Mouse (Mus musculus) hindbrain, embryonic 10.5 days (tissue): ENCODE data around the gene Dnal4. TPM values are rescaled to one million over a fixed set of nuclear protein-coding genes. Genes with fewer than 3 reads are reported as not detected.
"Not testable (repeated sequence)": the region's sequence is repeated elsewhere in the genome, so short reads cannot be mapped to it uniquely, and the experiment has no call there.

Experiments
- DNase-seq: peaks from one replicate; pipeline ENCODE4 v3.0.0-alpha.2; 2017; ENCODE audit warnings: low spot score
- H3K27ac ChIP-seq: fragments of 300-500 bp; sonication (generic); 2 replicates; pipeline ENCODE4 v1.5.1; 2016; ENCODE audit warnings: mild to moderate bottlenecking, moderate library complexity
- H3K27me3 ChIP-seq: fragments of 300-500 bp; sonication (generic); 2 replicates; pipeline ENCODE4 v1.6.1; 2016; ENCODE audit warnings: mild to moderate bottlenecking; ENCODE audit not compliant: poor library complexity, insufficient read depth, severe bottlenecking
- H3K36me3 ChIP-seq: fragments of 300-500 bp; sonication (generic); 2 replicates; pipeline ENCODE4 v1.6.1; 2016; ENCODE audit warnings: mild to moderate bottlenecking, moderate library complexity
- H3K4me1 ChIP-seq: fragments of 300-500 bp; sonication (generic); replicated peaks from 2 replicates; pipeline ENCODE4 v1.6.1; 2016; ENCODE audit warnings: mild to moderate bottlenecking
- H3K4me3 ChIP-seq: fragments of 300-500 bp; sonication (generic); 2 replicates; pipeline ENCODE4 v1.5.1; 2016; ENCODE audit warnings: mild to moderate bottlenecking, moderate library complexity
- H3K9me3 ChIP-seq: fragments of 300-500 bp; sonication (generic); 2 replicates; pipeline ENCODE4 v1.6.1; 2016; ENCODE audit warnings: mild to moderate bottlenecking, moderate library complexity
- WGBS: fragments of 180-500 bp; shearing (Covaris S2); methylation state at CpG from one replicate; pipeline ENCODE4 v1.1.7; 2016; 5-methylcytosine and 5-hydroxymethylcytosine counted together
- polyA plus RNA-seq: library from polyadenylated mRNA; unstranded; fragments of >200 nt; fragmentation: Nextera tagmentation; extraction: Ambion mirVana; gene quantifications from 2 replicates; pipeline ENCODE4 v1.2.1, GENCODE M21; 2016

Gene Dnal4
- polyA plus RNA-seq: 68.0 and 83.0 TPM in 2 replicates

DNA sequence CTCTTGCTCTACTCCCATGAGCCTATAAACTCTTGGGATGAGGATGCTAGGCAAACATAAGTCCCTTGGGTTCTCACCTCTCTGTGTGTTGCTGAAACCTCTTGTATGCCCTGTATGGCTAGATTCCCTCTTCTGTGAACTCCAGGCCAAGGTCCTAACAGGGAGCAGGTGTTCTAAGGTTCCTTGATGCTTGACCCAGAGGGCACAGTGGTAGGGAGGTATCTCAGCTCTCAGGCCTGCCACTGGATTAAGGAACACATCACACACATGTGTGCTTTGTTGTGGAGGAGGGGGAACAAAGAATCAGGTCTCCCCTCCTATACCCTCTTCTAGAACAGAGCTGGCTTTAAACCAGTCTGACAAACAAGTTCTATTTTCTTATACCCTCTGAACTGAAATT lies at the start of gene Dnal4:
Dnal4 (minus strand) TSS at position 101 of the 400 bp plus-strand sequence.
- Histone ChIP-seq H3K4me3 (no peak within 1 kb of the TSS), H3K36me3 (no peaks in the 10 kb centered on the region), H3K27me3 (no peaks in the 10 kb centered on the region), H3K27ac (no peak within 1 kb of the TSS), H3K9me3 (peaks cover 3% of the 10 kb centered on the region; the same call in 1 of the 2 replicates), H3K4me1 (peaks cover 26% of the 10 kb centered on the region)
- DNase-seq: no peak

DNA sequence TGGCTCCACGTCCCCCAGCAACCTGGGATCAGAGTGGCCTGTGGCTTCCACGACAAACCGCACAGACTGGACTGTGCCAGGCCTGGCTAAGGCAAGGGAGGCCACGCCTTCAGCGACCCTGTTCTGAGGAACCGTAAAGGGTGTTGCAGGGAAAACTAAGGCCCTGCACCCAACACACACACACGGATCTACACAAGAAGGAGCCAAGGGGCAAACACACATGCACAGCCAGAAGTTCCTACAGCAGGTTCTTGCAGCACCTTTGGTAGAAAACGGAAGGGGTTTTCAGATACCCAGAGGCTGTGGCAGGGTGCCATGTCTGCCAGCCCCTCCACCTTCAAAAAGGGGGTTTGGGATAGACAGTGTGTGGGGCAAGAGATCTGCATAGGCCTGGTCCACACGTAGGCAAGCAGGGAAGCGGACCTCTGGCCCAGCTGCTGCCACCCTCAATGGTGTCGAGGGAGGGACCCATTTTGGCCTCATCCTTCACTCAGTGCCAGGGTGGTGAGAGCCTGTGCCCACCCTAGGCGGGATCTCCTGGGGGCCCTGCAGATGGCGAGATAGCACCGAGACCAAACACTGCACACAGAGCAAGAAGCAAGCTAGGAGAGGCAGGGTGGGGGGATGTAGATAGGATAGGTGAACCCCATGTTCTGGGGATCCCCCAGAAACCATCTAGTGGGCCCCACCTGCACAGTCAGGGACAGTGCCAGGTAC lies 49.6 kb upstream of the Dnal4 start:
- no peak for DNase-seq
- Histone ChIP-seq H3K9me3 (no peaks in the 10 kb centered on the region), H3K27me3 (no peaks in the 10 kb centered on the region), H3K27ac (0 out of 2 replicates have a peak overlapping the region, but pooled peaks have one; percentile 4), H3K36me3 (peaks cover 67% of the 10 kb centered on the region), H3K4me3 (no peak overlapping the region), H3K4me1 (peaks cover 71% of the 10 kb centered on the region)
- WGBS: 91% methylated on average over 14 of the region's 14 CpGs

DNA sequence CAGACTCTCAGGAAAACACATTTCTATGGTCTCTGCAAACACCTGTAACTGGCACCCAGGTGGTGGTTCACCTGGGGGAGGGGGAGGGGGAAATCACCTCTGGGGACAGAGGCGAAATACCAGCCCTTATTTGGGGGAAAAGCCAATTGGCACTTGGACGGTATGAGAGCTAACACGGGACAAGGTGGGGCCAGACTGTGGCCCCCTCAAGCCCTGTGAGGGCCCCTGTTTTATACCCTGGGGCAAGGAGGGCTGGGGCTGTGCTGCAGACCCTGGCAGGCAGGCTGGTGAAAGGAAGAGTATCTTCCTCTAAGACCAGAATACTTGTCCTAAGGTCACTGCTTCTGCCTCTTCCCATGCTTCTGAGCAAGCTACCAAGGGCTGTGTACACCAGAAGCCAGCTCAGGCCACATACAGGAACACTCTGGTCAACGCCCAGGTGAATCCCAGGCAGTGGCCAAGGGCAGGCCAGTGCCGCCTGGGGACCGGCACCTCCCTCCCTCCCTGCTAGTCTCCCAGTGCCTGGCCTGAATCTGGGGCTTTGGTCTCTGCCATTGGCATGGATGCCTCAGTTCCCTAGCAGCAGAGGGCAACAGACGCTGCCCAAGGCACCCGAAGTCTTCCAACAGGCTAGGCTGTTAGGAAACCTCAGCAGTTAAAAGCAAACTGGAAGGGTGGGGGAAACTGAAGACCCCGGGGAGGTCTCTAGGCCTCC lies 48.7 kb upstream of the Dnal4 start:
- H3K9me3 ChIP-seq: no peaks in the 10 kb centered on the region
- H3K27ac ChIP-seq: no peak overlapping the region
- H3K27me3 ChIP-seq: no peaks in the 10 kb centered on the region
- H3K36me3 ChIP-seq: peaks cover 61% of the 10 kb centered on the region
- DNase-seq: no peak
- peaks cover 63% of the 10 kb centered on the region for H3K4me1 ChIP-seq
- H3K4me3 ChIP-seq: no peak overlapping the region
- WGBS: 89% methylated on average over 9 of the region's 9 CpGs

DNA sequence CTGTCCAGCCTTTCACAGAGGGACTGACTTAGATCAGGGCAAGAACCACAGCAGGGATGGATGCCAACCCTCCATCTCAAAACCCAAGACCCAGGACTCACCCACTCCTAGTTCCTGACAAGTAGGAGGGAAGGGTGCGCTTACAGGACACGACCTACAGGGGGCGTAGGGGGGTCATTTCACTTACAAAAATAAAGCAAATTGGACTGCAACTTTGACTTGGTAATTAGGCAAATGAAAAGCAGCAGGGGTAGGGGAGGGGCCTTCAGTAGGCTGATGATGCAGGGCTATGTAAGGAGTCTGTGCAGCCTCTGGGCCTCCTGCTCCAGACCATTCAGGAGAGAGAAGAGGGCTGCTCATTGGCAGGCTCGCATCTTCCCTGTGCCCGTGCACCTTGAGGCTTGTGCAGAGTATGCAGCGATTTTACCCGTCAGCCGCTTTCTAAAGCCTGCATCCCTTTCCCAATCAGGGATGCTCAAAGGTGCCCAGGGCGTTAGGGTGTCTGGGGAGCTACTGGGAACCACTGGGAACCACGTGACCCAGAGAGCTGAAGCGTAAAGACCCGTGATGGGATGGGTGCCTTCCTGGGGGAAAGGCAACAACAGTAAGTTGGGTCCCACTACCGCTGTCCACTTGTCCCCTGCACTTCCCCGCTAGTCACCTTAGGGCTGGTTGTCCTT lies 47.6 kb upstream of the Dnal4 start:
- Histone ChIP-seq H3K27ac (no peak overlapping the region), H3K9me3 (no peaks in the 10 kb centered on the region), H3K4me3 (no peak overlapping the region), H3K36me3 (peaks cover 59% of the 10 kb centered on the region), H3K27me3 (no peaks in the 10 kb centered on the region), H3K4me1 (peaks cover 57% of the 10 kb centered on the region)
- 60% methylated on average over 14 of the region's 14 CpGs for WGBS
- DNase-seq: peak; percentile 49

DNA sequence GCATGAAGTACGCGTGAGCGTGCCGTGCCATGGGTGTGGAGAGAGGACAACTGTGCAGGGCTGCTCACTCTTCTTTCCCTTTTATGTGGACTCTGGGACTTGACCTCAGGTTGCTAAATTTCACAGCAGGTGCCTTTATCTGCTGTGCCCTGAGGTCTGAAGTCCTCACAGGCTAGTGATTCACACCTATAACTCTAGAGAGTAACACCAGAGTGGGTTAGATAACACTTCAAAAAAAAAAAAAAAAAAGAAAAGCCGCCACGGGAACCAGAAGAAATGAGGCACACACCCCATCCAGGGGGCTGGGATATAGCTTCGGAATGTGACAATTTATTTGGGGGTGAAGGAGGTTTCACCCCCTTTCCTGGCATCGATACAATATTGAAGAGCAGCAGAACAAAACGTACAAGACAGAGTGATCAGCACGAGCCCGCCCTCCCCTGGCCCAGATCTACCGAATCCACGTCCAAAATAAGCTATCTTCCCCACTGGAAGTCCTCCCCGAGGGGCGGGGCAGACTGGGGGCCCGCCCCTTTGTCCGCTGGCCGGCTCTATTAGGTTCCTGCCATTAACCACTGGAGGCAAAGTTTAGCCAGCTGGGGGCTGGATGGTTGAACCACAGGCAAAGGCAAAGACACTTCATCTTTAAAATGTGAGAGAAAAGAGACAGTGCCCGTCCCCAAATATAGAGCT lies 46.1 kb upstream of the Dnal4 start:
- Histone ChIP-seq H3K36me3 (peaks cover 56% of the 10 kb centered on the region), H3K27me3 (no peaks in the 10 kb centered on the region), H3K4me1 (peaks cover 41% of the 10 kb centered on the region), H3K9me3 (no peaks in the 10 kb centered on the region), H3K4me3 (no peak overlapping the region), H3K27ac (no peak overlapping the region)
- DNase-seq: no peak
- WGBS: 79% methylated on average over 19 of the region's 19 CpGs

DNA sequence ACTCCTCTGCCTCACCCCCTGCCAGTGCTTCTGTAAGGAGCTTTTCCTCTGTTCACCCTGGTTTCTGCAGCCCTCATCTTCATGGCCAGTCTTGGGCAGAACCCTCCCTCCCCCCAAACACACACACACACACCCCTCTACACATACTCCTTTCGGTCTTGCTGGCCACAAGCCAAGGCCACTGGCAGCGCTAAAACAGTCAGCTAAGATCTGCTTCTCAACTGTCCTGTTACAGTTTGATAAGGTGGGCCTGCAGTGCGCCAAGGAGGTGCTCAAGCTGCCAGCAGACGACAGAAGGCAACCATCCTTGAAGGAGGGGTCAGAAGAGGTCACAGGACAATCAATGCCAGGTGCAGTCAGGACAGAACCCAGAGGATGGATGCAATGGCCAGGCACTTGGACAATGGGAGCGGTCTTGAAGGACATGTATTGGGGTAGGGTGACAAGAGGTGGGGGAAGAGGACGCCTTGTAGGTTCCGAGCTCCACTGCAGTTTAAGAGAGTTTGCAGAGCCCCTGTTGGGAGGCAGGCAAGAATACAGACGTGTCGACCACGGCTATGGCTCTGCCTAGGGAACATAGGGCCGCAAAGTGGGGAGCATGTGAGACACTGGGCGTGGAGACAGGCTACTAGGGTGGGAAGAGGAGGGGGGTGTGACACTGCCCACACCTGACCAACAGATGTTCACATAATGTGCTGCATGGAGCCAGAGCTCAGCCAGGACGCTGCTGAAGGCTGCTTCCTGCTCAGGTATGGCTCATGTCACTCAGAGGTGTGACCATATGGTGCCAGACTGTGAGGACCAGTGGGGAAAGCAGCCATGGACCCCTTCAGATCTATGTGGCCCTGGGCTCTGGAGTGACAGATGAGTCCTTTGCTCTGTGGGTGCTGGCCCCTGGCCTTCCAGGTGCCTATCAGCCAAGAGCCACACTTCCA lies 44.9 kb upstream of the Dnal4 start:
- no peak for DNase-seq
- Histone ChIP-seq H3K4me1 (peaks cover 29% of the 10 kb centered on the region), H3K4me3 (no peak overlapping the region), H3K27me3 (no peaks in the 10 kb centered on the region), H3K27ac (no peak overlapping the region), H3K9me3 (no peaks in the 10 kb centered on the region), H3K36me3 (peaks cover 44% of the 10 kb centered on the region)
- 74% methylated on average over 13 of the region's 13 CpGs for WGBS

DNA sequence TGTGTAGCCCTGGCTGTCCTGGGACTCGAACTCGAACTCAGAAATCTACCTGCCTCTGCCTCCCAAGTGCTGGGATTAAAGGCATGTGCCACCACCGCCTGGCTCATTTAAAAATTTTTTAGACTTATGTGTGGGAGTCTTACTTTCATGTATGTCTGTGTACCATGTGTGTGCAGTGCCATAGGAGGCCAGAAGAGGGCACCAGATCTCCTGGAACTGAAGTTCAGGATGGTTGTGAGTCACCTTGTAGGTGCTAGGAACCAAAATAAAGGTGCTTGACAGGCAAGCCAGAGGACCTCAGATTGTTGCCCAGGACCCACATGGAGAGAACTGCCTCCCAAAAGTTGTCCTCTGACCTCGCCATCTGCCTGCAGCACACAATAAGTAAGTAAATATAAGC lies 40.7 kb upstream of the Dnal4 start:
- Histone ChIP-seq H3K27ac (no peak overlapping the region), H3K27me3 (no peaks in the 10 kb centered on the region; the same call in 1 of the 2 replicates), H3K36me3 (peaks cover 8% of the 10 kb centered on the region), H3K4me1 (peaks cover 32% of the 10 kb centered on the region), H3K9me3 (no peaks in the 10 kb centered on the region), H3K4me3 (no peak overlapping the region)
- no peak for DNase-seq
- 86% methylated on average over 4 of the region's 4 CpGs for WGBS

DNA sequence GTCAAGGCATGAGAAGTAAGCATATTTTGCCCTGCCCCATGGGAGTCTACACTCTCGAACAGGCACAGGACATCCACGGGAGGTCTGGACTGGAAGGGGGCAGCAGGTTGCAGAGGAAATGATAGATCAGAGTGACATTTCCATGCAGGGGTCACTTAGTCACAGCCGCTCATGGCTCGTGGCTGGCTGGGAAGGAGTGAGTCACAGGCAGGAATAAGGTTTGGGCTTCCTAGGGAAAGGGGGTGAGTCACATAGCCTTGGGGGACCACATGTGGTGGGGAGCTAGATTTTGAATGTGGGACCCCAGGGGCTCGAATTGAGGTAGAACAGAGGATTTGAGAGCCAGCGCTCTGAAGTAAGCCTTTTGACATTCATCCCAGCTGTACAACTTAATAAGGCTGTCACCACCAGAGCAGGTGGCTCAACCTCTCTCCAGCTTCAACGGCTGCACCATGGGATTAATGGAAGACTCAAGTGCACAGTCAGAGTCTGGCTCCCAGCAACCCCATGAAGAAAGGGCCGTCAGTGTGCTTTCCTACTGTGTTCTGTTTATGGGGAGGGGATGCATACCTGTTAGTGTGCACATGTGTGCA lies 36.1 kb upstream of the Dnal4 start:
- DNase-seq: no peak
- Histone ChIP-seq H3K36me3 (no peaks in the 10 kb centered on the region), H3K4me1 (peaks cover 23% of the 10 kb centered on the region), H3K27ac (no peak overlapping the region), H3K4me3 (no peak overlapping the region), H3K9me3 (no peaks in the 10 kb centered on the region), H3K27me3 (peaks cover 6% of the 10 kb centered on the region; the same call in 1 of the 2 replicates)
- 59% methylated on average over 8 of the region's 8 CpGs for WGBS

DNA sequence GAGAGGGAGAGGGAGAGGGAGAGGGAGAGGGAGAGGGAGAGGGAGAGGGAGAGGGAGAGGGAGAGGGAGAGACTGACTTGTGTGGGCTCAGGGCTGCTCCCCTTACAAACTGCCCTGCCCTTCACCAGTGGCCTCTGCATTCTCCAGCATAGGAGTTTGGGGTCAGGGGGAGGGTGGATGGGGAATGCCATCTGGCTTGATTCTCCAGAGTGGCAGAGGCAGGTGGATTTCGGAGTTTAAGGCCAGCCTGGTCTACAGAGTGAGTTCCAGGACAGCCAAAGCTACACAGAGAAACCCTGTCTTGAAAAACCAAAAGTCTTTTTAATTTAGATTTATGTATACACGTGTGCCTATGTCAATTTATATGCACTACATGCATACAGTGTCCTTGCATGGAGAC lies 35.2 kb upstream of the Dnal4 start:
- 71% methylated on average over 2 of the region's 2 CpGs for WGBS
- H3K36me3 ChIP-seq, H3K9me3 ChIP-seq, DNase-seq, H3K4me3 ChIP-seq, H3K27ac ChIP-seq: not testable (repeated sequence)
- peaks cover 12% of the 10 kb centered on the region; the same call in 1 of the 2 replicates for H3K27me3 ChIP-seq
- peaks cover 23% of the 10 kb centered on the region for H3K4me1 ChIP-seq

DNA sequence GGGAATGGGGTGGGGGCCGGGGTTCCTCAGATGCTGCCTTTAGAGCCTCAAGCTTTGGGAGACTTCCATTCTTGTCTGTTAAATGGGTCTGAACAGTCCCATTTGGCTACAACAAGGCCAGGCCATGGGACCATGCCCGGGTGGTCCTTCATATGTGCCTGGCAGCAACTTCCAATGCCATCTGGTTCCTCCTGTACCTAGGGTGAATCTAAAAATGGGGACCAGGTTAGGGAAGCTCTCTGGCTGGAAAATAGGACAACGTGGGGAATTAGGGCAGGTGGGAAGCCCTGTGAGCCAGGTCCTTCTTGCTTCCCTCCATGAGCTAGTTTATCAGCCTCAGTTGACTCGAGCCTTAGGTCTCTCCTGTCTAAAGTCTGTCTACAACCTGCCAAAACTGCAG lies 33.3 kb upstream of the Dnal4 start:
- 69% methylated on average over 4 of the region's 4 CpGs for WGBS
- H3K9me3 ChIP-seq: no peaks in the 10 kb centered on the region
- H3K27me3 ChIP-seq: peaks cover 30% of the 10 kb centered on the region
- no peak for DNase-seq
- H3K36me3 ChIP-seq: no peaks in the 10 kb centered on the region
- H3K27ac ChIP-seq: no peak overlapping the region
- H3K4me3 ChIP-seq: no peak overlapping the region
- peaks cover 21% of the 10 kb centered on the region for H3K4me1 ChIP-seq

DNA sequence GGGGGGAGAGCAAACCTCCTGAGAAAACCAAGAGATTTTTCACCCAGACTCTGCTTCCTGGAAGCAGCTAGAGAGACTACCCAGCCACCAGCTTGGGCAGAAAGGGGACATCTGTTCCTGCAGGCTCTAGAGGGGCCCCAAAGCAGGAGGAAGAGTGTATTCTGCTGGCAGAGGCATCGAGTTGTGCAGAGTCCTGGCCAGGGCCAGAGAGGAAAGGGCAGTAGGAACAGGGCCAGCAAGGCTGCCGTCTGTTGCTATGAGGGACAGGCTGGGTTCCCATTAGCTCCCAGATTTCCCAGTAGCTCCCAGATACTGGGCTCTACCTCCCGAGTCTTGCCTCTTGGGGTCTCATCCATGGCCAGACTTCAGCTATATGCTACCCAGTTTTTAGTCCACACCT lies 32.4 kb upstream of the Dnal4 start:
- Histone ChIP-seq H3K9me3 (no peaks in the 10 kb centered on the region), H3K4me1 (peaks cover 14% of the 10 kb centered on the region), H3K27me3 (peaks cover 39% of the 10 kb centered on the region), H3K27ac (no peak overlapping the region), H3K4me3 (no peak overlapping the region), H3K36me3 (no peaks in the 10 kb centered on the region)
- no peak for DNase-seq
- WGBS: 67% methylated on average over 3 of the region's 3 CpGs
